Mouse (Mus musculus) midbrain, postnatal 0 days (tissue): ENCODE data around the gene Ssh3. TPM values are rescaled to one million over a fixed set of nuclear protein-coding genes. Genes with fewer than 3 reads are reported as not detected.

ENCODE experiments used
- ATAC-seq: fragments of 200-750 bp; cut with Nextera tagmentation; 2 replicates; pipeline ENCODE4 v1.8.0; 2017; ENCODE audit warnings: moderate number of reproducible peaks, mild to moderate bottlenecking, moderate TSS enrichment, moderate library complexity; ENCODE audit not compliant: low FRiP score
- DNase-seq: peaks from one replicate; pipeline ENCODE4 v3.0.0-alpha.2; 2015; ENCODE audit warnings: low spot score
- H3K27ac ChIP-seq: fragments of 300-500 bp; sonication (generic); 2 replicates; pipeline ENCODE4 v1.5.1; 2014; ENCODE audit warnings: low read depth, mild to moderate bottlenecking, low read length, mixed read lengths
- H3K27me3 ChIP-seq: fragments of 300-500 bp; sonication (generic); 2 replicates; pipeline ENCODE4 v1.6.1; 2014; ENCODE audit warnings: low read length, control low read depth, mixed read lengths; ENCODE audit not compliant: insufficient read depth
- H3K36me3 ChIP-seq: fragments of 300-500 bp; sonication (generic); 2 replicates; pipeline ENCODE4 v1.6.1; 2014; ENCODE audit warnings: low read length, control low read depth, mixed read lengths; ENCODE audit not compliant: insufficient read depth
- H3K4me1 ChIP-seq: fragments of 300-500 bp; sonication (generic); 2 replicates; pipeline ENCODE4 v1.6.1; 2014; ENCODE audit warnings: mild to moderate bottlenecking, control low read depth, antibody characterized with exemption, low read length, mixed read lengths; ENCODE audit not compliant: insufficient read depth
- H3K4me2 ChIP-seq: fragments of 300-500 bp; sonication (generic); 2 replicates; pipeline ENCODE4 v1.6.1; 2014; ENCODE audit warnings: low read depth, mild to moderate bottlenecking, low read length, mixed read lengths; ENCODE audit not compliant: poor library complexity, severe bottlenecking
- H3K4me3 ChIP-seq: fragments of 300-500 bp; sonication (generic); 2 replicates; pipeline ENCODE4 v1.5.1; 2014; ENCODE audit warnings: low read depth, mild to moderate bottlenecking, low read length, moderate library complexity
- H3K9ac ChIP-seq: fragments of 300-500 bp; sonication (generic); replicated peaks from 2 replicates; pipeline ENCODE4 v1.6.1; 2014; ENCODE audit warnings: mild to moderate bottlenecking, low read length, moderate library complexity, mixed read lengths; ENCODE audit not compliant: poor library complexity, severe bottlenecking
- H3K9me3 ChIP-seq: fragments of 300-500 bp; sonication (generic); 2 replicates; pipeline ENCODE4 v1.6.1; 2016; ENCODE audit warnings: low read length, control low read depth
- CTCF ChIP-seq: IDR thresholded peaks from 2 replicates; pipeline ENCODE4 v1.5.1; 2016; ENCODE audit warnings: antibody characterized with exemption, mild to moderate bottlenecking
- WGBS: fragments of 180-500 bp; shearing (Covaris S2); extraction: QIAGEN DNeasy Blood & Tissue Kit; methylation state at CpG from one replicate; pipeline ENCODE4 v1.1.7; 2014; 5-methylcytosine and 5-hydroxymethylcytosine counted together
- polyA plus RNA-seq: library from polyadenylated mRNA; unstranded; fragments of >200 nt; fragmentation: Nextera tagmentation; extraction: Ambion mirVana; gene quantifications from 2 replicates; pipeline ENCODE4 v1.2.1, GENCODE M21; 2015
- total RNA-seq: library from RNA; depleted of rRNA; stranded (reverse); fragments of >200 nt; gene quantifications from 2 replicates; pipeline ENCODE4 v1.2.3, GENCODE M21; 2014

Gene Ssh3
- total and polyA plus RNA-seq, 2 experiments from 2014 or later = 20.7 to 40.6 TPM

DNA sequence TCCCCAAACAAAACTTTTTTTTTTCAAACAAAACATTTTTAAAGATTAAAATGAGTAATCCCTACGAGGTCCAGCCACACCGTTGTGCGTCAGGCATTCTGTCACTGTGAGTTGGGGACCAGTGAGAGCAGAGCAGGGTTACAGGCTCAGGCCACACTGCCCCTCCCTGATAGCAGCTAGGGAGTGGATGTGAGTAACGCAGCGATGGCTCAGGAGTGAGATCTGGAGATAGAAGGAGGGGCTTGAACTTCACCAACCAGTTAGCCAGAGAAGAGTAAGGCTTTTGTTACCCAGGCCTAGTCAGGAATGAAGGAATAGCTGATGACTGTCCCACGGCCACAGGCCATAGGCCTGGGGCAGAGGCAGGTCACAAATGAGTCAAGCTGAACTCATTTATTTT, 24.2 kb downstream of the Ssh3 start:
- no peak overlapping the region for H3K27ac ChIP-seq
- TF ChIP-seq CTCF = no peak
- no peaks in the 10 kb centered on the region for H3K4me1 ChIP-seq
- H3K4me3 ChIP-seq = no peak overlapping the region
- no peaks in the 10 kb centered on the region for H3K36me3 ChIP-seq
- DNase-seq (no peak), ATAC-seq (no peak)
- no peaks in the 10 kb centered on the region for H3K9me3 ChIP-seq
- WGBS = 79% methylated on average over 6 of the region's 6 CpGs
- H3K27me3 ChIP-seq = no peaks in the 10 kb centered on the region
- no peak overlapping the region for H3K9ac ChIP-seq
- H3K4me2 ChIP-seq = no peak overlapping the region

DNA sequence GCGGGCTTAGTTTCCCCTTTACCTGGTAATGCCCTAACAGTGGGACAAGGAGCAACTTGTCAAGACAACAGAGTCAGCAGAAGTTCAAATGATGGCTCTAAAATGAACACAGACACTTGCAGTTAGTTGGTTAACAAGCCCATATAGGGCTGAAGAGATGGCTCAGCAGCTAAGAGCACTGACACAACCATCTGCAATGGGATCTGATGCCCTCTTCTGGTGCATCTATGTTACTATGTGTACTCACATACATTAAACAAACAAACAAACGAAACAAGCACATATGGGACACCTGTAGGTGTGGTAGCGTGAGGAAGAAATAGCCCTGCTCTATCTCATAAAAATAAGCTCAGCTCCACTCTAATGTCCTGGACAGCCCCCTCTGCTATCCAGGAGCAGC, 26.6 kb downstream of the Ssh3 start:
- no peak overlapping the region for H3K4me3 ChIP-seq
- TF ChIP-seq CTCF = peak; percentile 30; the same call in 1 of the 2 replicates
- H3K27me3 ChIP-seq = no peaks in the 10 kb centered on the region
- WGBS = 70% methylated on average over 3 of the region's 3 CpGs
- DNase-seq = no peak
- H3K4me1 ChIP-seq = no peaks in the 10 kb centered on the region
- no peaks in the 10 kb centered on the region for H3K36me3 ChIP-seq
- no peaks in the 10 kb centered on the region for H3K9me3 ChIP-seq
- no peak for ATAC-seq
- H3K27ac ChIP-seq = no peak overlapping the region
- H3K9ac ChIP-seq = no peak overlapping the region
- no peak overlapping the region for H3K4me2 ChIP-seq

DNA sequence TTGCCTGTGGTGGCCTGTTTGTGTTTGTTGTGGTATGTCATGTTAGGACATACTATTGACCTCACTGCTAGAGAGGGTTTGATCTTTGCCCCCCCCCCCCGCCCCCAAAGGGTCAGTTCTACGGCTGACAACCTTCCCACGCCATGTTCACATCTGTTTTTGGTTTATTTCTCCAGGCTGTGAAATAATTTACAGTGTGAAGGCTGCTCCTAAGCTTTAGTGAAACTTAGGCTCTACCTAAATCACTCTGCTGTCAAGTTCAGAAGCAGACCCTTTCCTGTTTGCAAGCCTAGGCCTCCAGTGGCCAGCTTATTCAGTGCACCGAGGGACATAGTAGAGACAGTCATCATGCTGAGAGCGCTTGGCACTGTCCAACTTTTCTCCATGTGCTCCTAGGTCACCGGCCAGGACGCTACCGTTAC, 28.7 kb downstream of the Ssh3 start:
- DNase-seq = no peak
- WGBS = 79% methylated on average over 8 of the region's 8 CpGs
- H3K36me3 ChIP-seq = no peaks in the 10 kb centered on the region
- no peaks in the 10 kb centered on the region for H3K9me3 ChIP-seq
- TF ChIP-seq CTCF = no peak
- no peak for ATAC-seq
- H3K4me3 ChIP-seq = no peak overlapping the region
- H3K4me2 ChIP-seq = no peak overlapping the region
- no peak overlapping the region for H3K9ac ChIP-seq
- H3K27me3 ChIP-seq = no peaks in the 10 kb centered on the region
- no peak overlapping the region for H3K27ac ChIP-seq
- no peaks in the 10 kb centered on the region for H3K4me1 ChIP-seq

DNA sequence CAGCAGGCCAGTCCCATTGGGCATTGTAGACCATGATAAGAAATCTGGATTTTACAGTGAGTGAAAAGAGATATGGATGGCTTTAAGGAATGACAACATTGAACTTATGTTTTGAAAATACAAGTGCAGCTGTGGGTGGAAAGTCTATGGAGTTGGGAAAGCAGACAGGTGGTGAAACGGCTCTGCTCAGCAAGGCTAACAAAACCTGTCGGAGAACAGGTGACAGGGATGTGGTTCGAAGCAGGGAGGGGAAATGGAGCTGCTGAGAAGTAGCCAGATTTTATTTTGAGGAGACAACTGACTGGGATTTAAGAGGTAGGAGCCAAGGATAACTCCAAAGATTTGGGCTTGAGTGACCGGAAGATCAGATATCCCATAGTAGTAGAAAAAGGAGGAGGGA, 34.4 kb downstream of the Ssh3 start:
- no peak overlapping the region for H3K27ac ChIP-seq
- DNase-seq (no peak), ATAC-seq (no peak)
- H3K9ac ChIP-seq = no peak overlapping the region
- H3K9me3 ChIP-seq = no peaks in the 10 kb centered on the region
- no peak overlapping the region for H3K4me2 ChIP-seq
- H3K4me1 ChIP-seq = peaks cover 4% of the 10 kb centered on the region; the same call in 1 of the 2 replicates
- WGBS = 85% methylated on average over 4 of the region's 4 CpGs
- no peaks in the 10 kb centered on the region for H3K36me3 ChIP-seq
- H3K4me3 ChIP-seq = no peak overlapping the region
- TF ChIP-seq CTCF = no peak
- 0 out of 2 replicates have a peak, but pooled peaks cover 3% of the 10 kb centered on the region for H3K27me3 ChIP-seq

DNA sequence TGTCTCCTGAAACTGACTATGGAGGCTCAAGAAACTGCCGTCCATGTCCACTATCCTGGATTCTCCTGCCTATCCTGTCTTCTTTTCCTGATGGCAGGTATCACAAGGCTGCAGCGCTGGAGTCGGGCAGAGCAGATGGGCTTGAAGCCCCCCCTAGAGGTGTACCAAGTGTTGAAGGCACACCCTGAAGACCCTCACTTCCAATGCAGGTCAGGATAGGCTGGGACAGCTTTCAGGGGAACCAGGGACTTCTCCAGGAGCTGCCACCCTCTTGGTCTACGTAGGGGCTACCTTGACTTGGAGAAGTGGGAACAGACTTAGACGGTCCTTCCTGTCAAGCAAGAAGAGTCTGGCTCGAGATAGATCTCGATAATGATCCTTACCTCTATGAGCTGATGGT, 36.3 kb downstream of the Ssh3 start:
- peaks cover 3% of the 10 kb centered on the region; the same call in 1 of the 2 replicates for H3K27me3 ChIP-seq
- no peak for TF ChIP-seq CTCF
- H3K4me1 ChIP-seq = peaks cover 4% of the 10 kb centered on the region; the same call in 1 of the 2 replicates
- ATAC-seq = no peak
- 0 out of 2 replicates have a peak overlapping the region, but pooled peaks have one; percentile 47 for H3K4me3 ChIP-seq
- no peaks in the 10 kb centered on the region for H3K36me3 ChIP-seq
- 81% methylated on average over 7 of the region's 7 CpGs for WGBS
- H3K27ac ChIP-seq = no peak overlapping the region
- peak overlapping the region; percentile 76 for H3K4me2 ChIP-seq
- no peaks in the 10 kb centered on the region for H3K9me3 ChIP-seq
- no peak for DNase-seq
- 0 out of 2 replicates have a peak overlapping the region, but pooled peaks have one; percentile 24 for H3K9ac ChIP-seq

DNA sequence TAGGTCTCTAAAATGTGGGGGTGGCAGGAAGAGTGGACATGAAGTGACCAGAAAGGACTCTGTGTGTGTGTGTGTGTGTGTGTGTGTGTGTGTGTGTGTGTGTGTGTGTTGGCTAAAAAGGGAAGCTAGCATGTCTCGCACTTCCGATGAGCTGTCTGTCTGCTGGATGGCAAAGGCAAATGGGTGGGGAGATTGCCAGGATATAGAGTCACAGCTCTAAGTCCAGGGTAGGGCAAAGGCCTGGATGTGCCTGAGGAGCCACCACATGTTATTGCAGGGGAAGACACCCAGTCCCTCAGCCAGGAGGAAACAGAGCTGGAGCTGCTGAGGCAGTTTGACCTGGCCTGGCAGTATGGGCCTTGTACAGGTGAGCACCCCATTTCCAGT, 36.8 kb downstream of the Ssh3 start:
- DNase-seq (no peak), ATAC-seq (no peak; the same call in 1 of the 2 replicates)
- no peak for TF ChIP-seq CTCF
- Histone ChIP-seq H3K4me2 (peak overlapping the region; percentile 76), H3K36me3 (no peaks in the 10 kb centered on the region), H3K27me3 (peaks cover 3% of the 10 kb centered on the region; the same call in 1 of the 2 replicates), H3K9me3 (no peaks in the 10 kb centered on the region), H3K4me3 (peak overlapping the region; percentile 47), H3K27ac (peak overlapping the region; percentile 77), H3K4me1 (peaks cover 4% of the 10 kb centered on the region; the same call in 1 of the 2 replicates), H3K9ac (peak overlapping the region; percentile 64)
- WGBS = 21% methylated on average over 2 of the region's 2 CpGs
